Comparison of ENCODE assay signal across 8 mouse cellular contexts in the genomic region with DNA sequence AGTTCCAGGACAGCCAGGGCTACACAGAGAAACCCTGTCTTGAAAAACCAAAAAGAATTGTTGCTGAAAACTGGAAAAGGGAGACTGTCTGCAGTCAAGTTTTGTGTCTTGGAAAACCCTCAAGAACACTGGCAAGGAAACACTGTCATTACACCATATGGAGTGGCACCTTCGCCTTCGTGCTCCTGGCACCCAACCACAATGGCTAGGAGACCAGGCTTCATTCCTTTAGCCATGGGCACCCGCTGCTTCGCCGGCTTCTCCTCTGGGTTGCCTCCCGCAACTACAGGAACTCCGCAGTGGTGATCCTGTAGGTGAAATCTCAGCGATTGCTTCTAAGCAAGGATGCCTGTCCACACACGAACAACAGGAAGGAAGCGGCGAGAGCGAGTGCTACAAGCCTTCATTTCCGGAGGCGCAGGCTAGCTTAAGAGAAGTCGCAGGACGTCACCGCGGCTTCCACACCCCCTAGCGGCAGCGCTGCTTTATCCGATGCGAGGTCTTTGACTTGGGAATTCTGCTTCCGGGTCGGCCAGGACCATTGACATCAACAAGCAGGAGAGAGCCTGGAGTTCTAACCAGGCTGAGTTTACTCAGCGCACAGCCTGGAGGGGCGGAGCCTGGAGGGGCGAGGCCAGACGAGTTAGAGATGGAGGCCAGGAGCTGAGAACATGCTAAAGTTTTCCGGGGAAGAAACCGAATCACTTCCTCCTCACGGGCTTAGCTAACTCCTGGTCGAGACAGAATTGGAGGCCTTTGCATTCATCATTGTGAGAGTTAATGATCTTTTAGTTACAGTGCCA. TPM values are rescaled to one million over a fixed set of nuclear protein-coding genes. Genes with fewer than 3 reads are reported as not detected.
A peak's percentile ranks its signal among the peaks of the same experiment; 100 is the strongest.
DNase-seq lines count a peak whose midpoint lies in the region; ATAC-seq lines count a peak whose summit lies in the region.

No protein-coding gene starts in this region.

- peak overlapping the region; percentile 71 for H3K4me2 ChIP-seq in hindbrain, embryonic 11.5 days (replicated peaks; ENCODE audit: low read depth, low read length)

- peak overlapping the region; percentile 83 for H3K27ac ChIP-seq in hindbrain, embryonic 11.5 days (ENCODE audit: low read depth, low read length)

- ATAC-seq in hindbrain, embryonic 11.5 days (ENCODE audit: low FRiP score), result peak; percentile 96

- peak overlapping the region; percentile 36 for H3K4me3 ChIP-seq in hindbrain, embryonic 11.5 days (ENCODE audit: low read depth, low read length)

- H3K9me3 ChIP-seq in hindbrain, embryonic 11.5 days (ENCODE audit: control insufficient read depth, low read length), result no peaks in the 10 kb centered on the region

- no peaks in the 10 kb centered on the region for H3K4me1 ChIP-seq in hindbrain, embryonic 11.5 days (replicated peaks; ENCODE audit: control insufficient read depth, insufficient read depth, low read length)

- peak overlapping the region; percentile 74 for H3K9ac ChIP-seq in hindbrain, embryonic 11.5 days (ENCODE audit: low read depth, low read length)

- H3K27me3 ChIP-seq in hindbrain, embryonic 11.5 days (ENCODE audit: control insufficient read depth, insufficient read depth, low read length), result no peaks in the 10 kb centered on the region

- H3K36me3 ChIP-seq in hindbrain, embryonic 11.5 days (ENCODE audit: control insufficient read depth, insufficient read depth, low read length), result no peaks in the 10 kb centered on the region

- WGBS in hindbrain, embryonic 11.5 days, result 4% methylated on average over 32 of the region's 32 CpGs

- peak; percentile 92 for DNase-seq in Muller cell, postnatal 12 days (ENCODE audit: inconsistent ontology term)
- DNase-seq in cerebellum, adult 9-11 months, result peak; percentile 93
- DNase-seq in frontal cortex, adult 2 months (ENCODE audit: extremely low spot score in 1 of 2, low spot score in 1 of 2), result peak; percentile 93 to 97
- peak; percentile 96 for DNase-seq in hindbrain, embryonic 11.5 days (ENCODE audit: low spot score)
- DNase-seq in layer of hippocampus, postnatal 10 days (ENCODE audit: low spot score in 2 of 2), result peak; percentile 95
- DNase-seq in lung, postnatal 10 days, result peak; percentile 98
- DNase-seq in ovary, postnatal 36 days (ENCODE audit: low spot score), result peak; percentile 93
- peak; percentile 93 for DNase-seq in thymus, postnatal 25 days

RNA-seq across cellular contexts. Expression of gene Rpn1, which starts 9.3 kb away (rescaled TPM):
- 125 and 138 TPM in 2 replicates for polyA plus RNA-seq in frontal cortex, adult 2 months (2012; rRNA removed)
- 272 and 290 TPM in 2 replicates for polyA plus RNA-seq in hindbrain, embryonic 11.5 days (2014; fragmentation: Nextera tagmentation; extraction: Ambion mirVana)
- total RNA-seq in layer of hippocampus, postnatal 10 days (2021), result 100 to 1,000 TPM; 168 to 180 TPM

RNA-seq across cellular contexts. Expression of gene Rab7, which starts 29.9 kb away (rescaled TPM):
- 388 and 392 TPM in 2 replicates for polyA plus RNA-seq in frontal cortex, adult 2 months (2012; rRNA removed)
- 273 and 288 TPM in 2 replicates for polyA plus RNA-seq in hindbrain, embryonic 11.5 days (2014; fragmentation: Nextera tagmentation; extraction: Ambion mirVana)
- total RNA-seq in layer of hippocampus, postnatal 10 days (2021), result 100 to 1,000 TPM; 290 to 295 TPM

Comparison
In these comparisons a context has a peak if more than half of its experiments do, and no peak if none do; other contexts are left out.
1. Peak in every context shown above with its lines: DNase-seq, ATAC-seq, H3K4me3 ChIP-seq and H3K27ac ChIP-seq.